Mouse (Mus musculus): ENCODE results near the gene 4930519P11Rik. TPM values are rescaled to one million over a fixed set of nuclear protein-coding genes. Genes with fewer than 3 reads are reported as not detected.

The 4930519P11Rik gene
- polyA plus RNA-seq, 1 experiment from 2014 or later, result 0.72 TPM

- H3K27ac ChIP-seq (ENCODE audit: low read depth, low read length), result peak overlapping the region; percentile 37; the same call in 1 of the 2 replicates
- no peak for ATAC-seq (ENCODE audit: low FRiP score, low TSS enrichment)
- H3K27me3 ChIP-seq (ENCODE audit: control insufficient read depth, insufficient read depth, low read length), result no peaks in the 10 kb centered on the region
- no peak overlapping the region for H3K4me3 ChIP-seq (ENCODE audit: low read length)
- no peaks in the 10 kb centered on the region for H3K36me3 ChIP-seq (ENCODE audit: control insufficient read depth, insufficient read depth, low read length)
- peaks cover 14% of the 10 kb centered on the region for H3K4me1 ChIP-seq (ENCODE audit: control insufficient read depth, insufficient read depth, low read length)
- 64% methylated on average over 19 of the region's 19 CpGs for WGBS
- H3K9ac ChIP-seq (ENCODE audit: low read depth, low read length), result no peak overlapping the region
- no peaks in the 10 kb centered on the region for H3K9me3 ChIP-seq (ENCODE audit: control insufficient read depth, low read length)
- H3K4me2 ChIP-seq (replicated peaks; ENCODE audit: low read depth, low read length), result no peak overlapping the region; the same call in 1 of the 2 replicates
These were observed 1.8 kb upstream of the 4930519P11Rik start for GRCm38 (mm10) chr2:154614841-154615576.

- Histone ChIP-seq H3K4me2 (replicated peaks; ENCODE audit: low read depth, low read length) (no peak overlapping the region), H3K27ac (ENCODE audit: low read depth, low read length) (no peak overlapping the region), H3K27me3 (ENCODE audit: control insufficient read depth, insufficient read depth, low read length) (no peaks in the 10 kb centered on the region), H3K4me1 (ENCODE audit: control insufficient read depth, insufficient read depth, low read length) (peaks cover 10% of the 10 kb centered on the region), H3K9ac (ENCODE audit: low read depth, low read length) (no peak overlapping the region), H3K36me3 (ENCODE audit: control insufficient read depth, insufficient read depth, low read length) (no peaks in the 10 kb centered on the region), H3K9me3 (ENCODE audit: control insufficient read depth, low read length) (no peaks in the 10 kb centered on the region), H3K4me3 (ENCODE audit: low read length) (no peak overlapping the region)
- WGBS, result 62% methylated on average over 10 of the region's 10 CpGs
- ATAC-seq (ENCODE audit: low FRiP score, low TSS enrichment), result no peak
These were observed 4.0 kb downstream of the 4930519P11Rik start for GRCm38 (mm10) chr2:154609050-154609767.

GRCm38 (mm10) chr2:154606965-154607364, 6.3 kb downstream of the 4930519P11Rik start:
- Histone ChIP-seq H3K9ac (ENCODE audit: low read depth, low read length) (no peak overlapping the region), H3K36me3 (ENCODE audit: control insufficient read depth, insufficient read depth, low read length) (no peaks in the 10 kb centered on the region), H3K27ac (ENCODE audit: low read depth, low read length) (no peak overlapping the region), H3K9me3 (ENCODE audit: control insufficient read depth, low read length) (no peaks in the 10 kb centered on the region), H3K4me2 (replicated peaks; ENCODE audit: low read depth, low read length) (no peak overlapping the region), H3K27me3 (ENCODE audit: control insufficient read depth, insufficient read depth, low read length) (no peaks in the 10 kb centered on the region), H3K4me3 (ENCODE audit: low read length) (no peak overlapping the region), H3K4me1 (ENCODE audit: control insufficient read depth, insufficient read depth, low read length) (peaks cover 11% of the 10 kb centered on the region)
- 77% methylated on average over 1 of the region's 1 CpGs for WGBS
- ATAC-seq (ENCODE audit: low FRiP score, low TSS enrichment), result no peak

- Histone ChIP-seq H3K27me3 (ENCODE audit: control insufficient read depth, insufficient read depth, low read length) (no peaks in the 10 kb centered on the region), H3K9ac (ENCODE audit: low read depth, low read length) (peak overlapping the region; percentile 42; the same call in 1 of the 2 replicates), H3K36me3 (ENCODE audit: control insufficient read depth, insufficient read depth, low read length) (no peaks in the 10 kb centered on the region), H3K9me3 (ENCODE audit: control insufficient read depth, low read length) (no peaks in the 10 kb centered on the region), H3K4me2 (replicated peaks; ENCODE audit: low read depth, low read length) (peak overlapping the region; percentile 64), H3K4me3 (ENCODE audit: low read length) (peak overlapping the region; percentile 81), H3K4me1 (ENCODE audit: control insufficient read depth, insufficient read depth, low read length) (peaks cover 11% of the 10 kb centered on the region), H3K27ac (ENCODE audit: low read depth, low read length) (peak overlapping the region; percentile 47; the same call in 1 of the 2 replicates)
- ATAC-seq (ENCODE audit: low FRiP score, low TSS enrichment), result no peak
- 35% methylated on average over 7 of the region's 7 CpGs for WGBS
These were observed 9.1 kb downstream of the 4930519P11Rik start for GRCm38 (mm10) chr2:154604156-154604555.

- ATAC-seq (ENCODE audit: low FRiP score, low TSS enrichment), result peak; percentile 100
- peak within 1 kb of the TSS; percentile 78 for H3K9ac ChIP-seq (ENCODE audit: low read depth, low read length)
- under 1% methylated on average over 13 of the region's 13 CpGs for WGBS
- no peaks in the 10 kb centered on the region for H3K36me3 ChIP-seq (ENCODE audit: control insufficient read depth, insufficient read depth, low read length)
- H3K4me2 ChIP-seq (replicated peaks; ENCODE audit: low read depth, low read length), result peak within 1 kb of the TSS; percentile 72
- no peaks in the 10 kb centered on the region for H3K9me3 ChIP-seq (ENCODE audit: control insufficient read depth, low read length)
- H3K4me3 ChIP-seq (ENCODE audit: low read length), result peak within 1 kb of the TSS; percentile 81
- no peaks in the 10 kb centered on the region for H3K27me3 ChIP-seq (ENCODE audit: control insufficient read depth, insufficient read depth, low read length)
- H3K27ac ChIP-seq (ENCODE audit: low read depth, low read length), result peak within 1 kb of the TSS; percentile 47; the same call in 1 of the 2 replicates
- peaks cover 11% of the 10 kb centered on the region for H3K4me1 ChIP-seq (ENCODE audit: control insufficient read depth, insufficient read depth, low read length)
These were observed 9.5 kb downstream of the 4930519P11Rik start, which contains the start of gene Pxmp4 for GRCm38 (mm10) chr2:154603638-154604153. TSS of gene Pxmp4 (minus strand) at chr2:154603708.

- 18% methylated on average over 22 of the region's 22 CpGs for WGBS
- Histone ChIP-seq H3K4me1 (ENCODE audit: control insufficient read depth, insufficient read depth, low read length) (peaks cover 11% of the 10 kb centered on the region), H3K27ac (ENCODE audit: low read depth, low read length) (0 out of 2 replicates have a peak overlapping the region, but pooled peaks have one; percentile 30), H3K36me3 (ENCODE audit: control insufficient read depth, insufficient read depth, low read length) (no peaks in the 10 kb centered on the region), H3K9me3 (ENCODE audit: control insufficient read depth, low read length) (no peaks in the 10 kb centered on the region), H3K27me3 (ENCODE audit: control insufficient read depth, insufficient read depth, low read length) (no peaks in the 10 kb centered on the region), H3K9ac (ENCODE audit: low read depth, low read length) (peak overlapping the region; percentile 78), H3K4me2 (replicated peaks; ENCODE audit: low read depth, low read length) (peak overlapping the region; percentile 72), H3K4me3 (ENCODE audit: low read length) (peak overlapping the region; percentile 81)
- ATAC-seq (ENCODE audit: low FRiP score, low TSS enrichment), result no peak
These were observed 10.1 kb downstream of the 4930519P11Rik start for GRCm38 (mm10) chr2:154603007-154603637.

- H3K4me2 ChIP-seq (replicated peaks; ENCODE audit: low read depth, low read length), result no peak overlapping the region
- no peak overlapping the region for H3K27ac ChIP-seq (ENCODE audit: low read depth, low read length)
- no peaks in the 10 kb centered on the region for H3K27me3 ChIP-seq (ENCODE audit: control insufficient read depth, insufficient read depth, low read length)
- H3K4me1 ChIP-seq (ENCODE audit: control insufficient read depth, insufficient read depth, low read length), result peaks cover 11% of the 10 kb centered on the region
- no peak for ATAC-seq (ENCODE audit: low FRiP score, low TSS enrichment)
- WGBS, result 73% methylated on average over 3 of the region's 3 CpGs
- H3K9me3 ChIP-seq (ENCODE audit: control insufficient read depth, low read length), result no peaks in the 10 kb centered on the region
- no peak overlapping the region for H3K9ac ChIP-seq (ENCODE audit: low read depth, low read length)
- H3K4me3 ChIP-seq (ENCODE audit: low read length), result no peak overlapping the region
- no peaks in the 10 kb centered on the region for H3K36me3 ChIP-seq (ENCODE audit: control insufficient read depth, insufficient read depth, low read length)
These were observed 11.9 kb downstream of the 4930519P11Rik start for GRCm38 (mm10) chr2:154601324-154601723.

- Histone ChIP-seq H3K9ac (ENCODE audit: low read depth, low read length) (no peak overlapping the region), H3K27ac (ENCODE audit: low read depth, low read length) (no peak overlapping the region), H3K27me3 (ENCODE audit: control insufficient read depth, insufficient read depth, low read length) (no peaks in the 10 kb centered on the region), H3K4me3 (ENCODE audit: low read length) (no peak overlapping the region), H3K36me3 (ENCODE audit: control insufficient read depth, insufficient read depth, low read length) (no peaks in the 10 kb centered on the region), H3K4me2 (replicated peaks; ENCODE audit: low read depth, low read length) (no peak overlapping the region), H3K4me1 (ENCODE audit: control insufficient read depth, insufficient read depth, low read length) (peaks cover 11% of the 10 kb centered on the region), H3K9me3 (ENCODE audit: control insufficient read depth, low read length) (no peaks in the 10 kb centered on the region)
- no peak for ATAC-seq (ENCODE audit: low FRiP score, low TSS enrichment)
- WGBS, result 72% methylated on average over 6 of the region's 6 CpGs
These were observed 12.7 kb downstream of the 4930519P11Rik start for GRCm38 (mm10) chr2:154600586-154600985.
